Mouse (Mus musculus): ENCODE results near the gene Vmn1r66. TPM values are rescaled to one million over a fixed set of nuclear protein-coding genes. Genes with fewer than 3 reads are reported as not detected.
"Not testable (repeated sequence)": the region's sequence is repeated elsewhere in the genome, so short reads cannot be mapped to it uniquely, and the experiment has no call there.

Vmn1r66 gene
- polyA plus RNA-seq (2011; ENCODE audit: insufficient read length, low read depth, missing spikeins) = not detected in 2 replicates

DNA sequence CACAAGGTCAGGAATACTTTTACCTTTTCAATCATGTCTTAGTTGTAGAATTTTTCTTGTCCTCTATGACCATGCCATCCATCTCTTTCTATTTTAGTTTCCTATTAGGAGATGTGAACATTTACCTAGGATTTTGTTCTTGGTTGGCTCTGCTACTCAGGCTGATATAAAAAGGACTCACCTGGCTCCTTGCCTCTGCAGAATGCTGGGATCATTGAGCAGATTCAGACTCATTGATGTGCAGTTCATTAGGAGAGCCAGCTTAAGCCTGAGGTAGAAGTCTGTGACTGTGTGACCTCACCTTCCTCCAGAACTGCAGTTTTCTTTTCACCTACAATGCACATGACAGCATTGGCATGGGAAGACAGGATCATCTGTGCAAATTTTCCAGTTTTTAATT is at the start of gene Vmn1r66:
Gene Vmn1r66 (minus strand): TSS at position 101 of the 400 bp plus-strand sequence.
- H3K27ac ChIP-seq (ENCODE audit: insufficient read depth, low read length) = no peak within 1 kb of the TSS
- no peak for TF ChIP-seq POLR2A (IDR thresholded peaks at IDR 0.05; ENCODE audit: low read depth, low read length)
- TF ChIP-seq CTCF (IDR thresholded peaks at IDR 0.05; ENCODE audit: borderline replicate concordance, insufficient read depth, low read length) = no peak
- H3K4me1 ChIP-seq (ENCODE audit: control insufficient read depth, insufficient read depth, low read length) = no peaks in the 10 kb centered on the region

DNA sequence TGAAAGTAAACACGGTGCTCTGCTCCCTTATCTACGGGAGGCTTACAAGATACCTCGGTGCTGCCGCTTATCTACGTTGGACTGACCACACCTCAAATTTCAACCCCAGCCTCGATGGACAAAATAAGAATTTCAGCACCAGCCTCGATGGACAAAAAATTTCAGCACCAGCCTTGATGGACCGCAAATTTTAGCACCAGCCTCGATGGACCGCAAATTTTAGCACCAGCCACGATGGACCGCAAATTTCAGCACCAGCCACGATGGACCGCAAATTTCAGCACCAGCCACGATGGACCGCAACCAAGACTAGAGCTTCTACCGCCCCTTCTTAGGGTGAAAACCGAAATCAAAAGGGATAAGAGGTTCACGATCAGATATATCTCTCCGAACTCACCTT is 47.7 kb upstream of the Vmn1r66 start:
- not testable (repeated sequence) for H3K4me3 ChIP-seq (ENCODE audit: insufficient read depth, low read length); H3K27ac ChIP-seq (ENCODE audit: insufficient read depth, low read length); H3K4me1 ChIP-seq (ENCODE audit: control insufficient read depth, insufficient read depth, low read length)

More for the DNA sequence above, at the start of gene Vmn1r66:
- H3K4me3 ChIP-seq (ENCODE audit: insufficient read depth, low read length) = no peak within 1 kb of the TSS

DNA sequence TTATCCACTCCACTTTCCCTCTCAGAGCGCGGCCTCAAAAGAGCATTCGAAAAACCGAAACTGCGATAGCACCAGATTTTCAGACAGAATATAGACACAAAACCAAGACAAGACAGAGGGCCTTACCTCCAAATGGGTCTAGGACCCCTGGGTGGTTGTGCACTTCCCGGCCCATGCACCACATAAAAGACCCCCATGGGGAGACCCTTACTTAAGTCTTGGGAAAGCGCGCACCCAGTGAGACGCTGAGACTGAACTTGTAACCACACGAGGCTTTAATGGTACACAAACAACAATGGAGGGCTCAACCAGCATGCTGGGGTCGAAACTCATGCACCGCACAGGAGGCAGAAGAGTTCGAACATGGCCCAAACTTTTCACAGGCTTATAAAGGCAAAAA is 25.7 kb downstream of the Vmn1r66 start:
- TF ChIP-seq CTCF (IDR thresholded peaks at IDR 0.05; ENCODE audit: borderline replicate concordance, insufficient read depth, low read length) = no peak
- no peak for TF ChIP-seq POLR2A (IDR thresholded peaks at IDR 0.05; ENCODE audit: low read depth, low read length)
- Histone ChIP-seq H3K4me1 (ENCODE audit: control insufficient read depth, insufficient read depth, low read length) (no peaks in the 10 kb centered on the region), H3K27ac (ENCODE audit: insufficient read depth, low read length) (no peak overlapping the region), H3K4me3 (ENCODE audit: insufficient read depth, low read length) (no peak overlapping the region)

DNA sequence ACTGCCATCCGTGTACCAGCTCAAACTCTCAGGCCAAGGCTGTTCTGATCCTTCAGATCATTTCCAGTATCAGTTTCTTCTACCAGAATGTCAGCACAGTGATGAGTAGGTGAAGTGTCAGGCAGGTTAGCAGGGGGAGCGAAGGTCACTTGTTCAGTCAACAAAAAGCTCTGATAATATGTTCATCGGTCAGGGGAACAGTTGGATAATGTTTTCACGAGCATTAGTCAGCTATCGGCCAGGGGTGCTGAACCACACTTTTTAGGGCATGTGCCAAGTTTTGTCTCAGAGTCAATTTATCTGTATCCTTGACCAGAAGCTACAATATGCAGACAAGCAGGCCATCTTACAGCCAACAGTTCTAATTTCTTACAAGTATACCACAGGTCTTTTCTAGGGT is 28.7 kb downstream of the Vmn1r66 start:
- no peak for TF ChIP-seq POLR2A (IDR thresholded peaks at IDR 0.05; ENCODE audit: low read depth, low read length)
- TF ChIP-seq CTCF (IDR thresholded peaks at IDR 0.05; ENCODE audit: borderline replicate concordance, insufficient read depth, low read length) = no peak

More for the DNA sequence above, 28.7 kb downstream of the Vmn1r66 start:
- Histone ChIP-seq H3K4me3 (ENCODE audit: insufficient read depth, low read length) (no peak overlapping the region), H3K4me1 (ENCODE audit: control insufficient read depth, insufficient read depth, low read length) (no peaks in the 10 kb centered on the region), H3K27ac (ENCODE audit: insufficient read depth, low read length) (no peak overlapping the region)

Other genes with a start within 250 kb of the Vmn1r66 start
- not detected in 2 replicates for gene Vmn2r50, start 224.7 kb downstream of the Vmn1r66 start, polyA plus RNA-seq (2011; ENCODE audit: insufficient read length, low read depth, missing spikeins)
- not detected in 2 replicates for gene Vmn2r51, start 172.3 kb downstream of the Vmn1r66 start, polyA plus RNA-seq (2011; ENCODE audit: insufficient read length, low read depth, missing spikeins)
- gene Vmn2r52, start 101.4 kb downstream of the Vmn1r66 start, polyA plus RNA-seq (2011; ENCODE audit: insufficient read length, low read depth, missing spikeins) = not detected in 2 replicates
- gene Vmn1r67, start 165.3 kb upstream of the Vmn1r66 start, polyA plus RNA-seq (2011; ENCODE audit: insufficient read length, low read depth, missing spikeins) = not detected in 2 replicates
- gene Zik1, start 217.4 kb upstream of the Vmn1r66 start, polyA plus RNA-seq (2011; ENCODE audit: insufficient read length, low read depth, missing spikeins) = 6.5 and 7.6 TPM in 2 replicates